Mouse (Mus musculus) left cerebral cortex, adult 8-10 months (tissue): ENCODE measurements at regions not wholly inside any gene's neighbourhood (a gene's known extent, or its start where the extent isn't known, plus 50 kb on each side); places are given as distances from the start of the nearest gene placed in this dataset.
"Not testable (repeated sequence)": the region's sequence is repeated elsewhere in the genome, so short reads cannot be mapped to it uniquely, and the experiment has no call there.

Experiments used
- DNase-seq, 2 experiments: peaks; one replicate each; pipeline ENCODE4 v3.0.0; 2022; ENCODE audit warnings: low spot score in 2 of 2

DNA sequence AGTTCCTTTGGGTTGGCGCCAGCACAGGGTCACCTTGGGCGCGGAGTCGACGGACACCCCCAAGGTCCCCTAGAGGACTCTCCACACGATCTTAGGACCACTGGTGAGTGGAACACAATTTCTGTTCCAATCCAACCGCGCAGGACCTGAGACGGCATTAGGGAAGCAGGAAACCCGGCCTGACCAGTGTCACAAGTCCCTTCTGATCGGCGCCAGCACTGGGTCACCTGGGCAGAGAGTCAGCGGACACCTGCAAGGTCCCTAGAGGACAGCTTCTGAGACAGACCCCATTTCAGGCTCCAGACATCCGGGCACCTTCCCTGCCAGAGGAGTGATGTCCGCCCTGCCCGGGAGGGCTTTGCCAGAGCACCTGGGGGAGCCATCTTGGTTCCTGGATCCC, 74.2 kb upstream of the Cdh13 start:
- not testable (repeated sequence) for DNase-seq

GRCm38 (mm10) chr8:118190866-118191265, 92.7 kb upstream of the Cdh13 start:
- DNase-seq: peak in 1 of 2 experiments; percentile 14

DNA sequence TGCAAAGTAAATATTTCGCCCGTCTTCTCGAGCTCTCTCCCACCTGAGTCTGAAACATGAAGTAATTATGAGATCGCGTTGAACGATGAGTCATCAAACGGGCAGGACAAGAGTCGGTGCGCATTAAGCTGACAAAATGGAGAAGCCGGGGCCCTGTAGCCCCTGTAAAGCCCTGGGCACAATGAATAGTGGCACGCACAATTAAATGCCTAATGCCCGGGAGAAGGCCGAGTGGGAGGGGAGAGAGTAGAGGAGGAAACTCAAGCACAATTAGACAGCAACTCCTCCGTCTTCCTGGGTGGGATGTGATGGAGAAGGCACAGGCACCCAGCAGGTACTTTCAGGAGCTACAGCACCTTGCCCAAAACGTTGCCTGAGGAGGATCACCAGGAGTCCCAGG, 94.3 kb upstream of the Cdh13 start:
- no peak for DNase-seq

DNA sequence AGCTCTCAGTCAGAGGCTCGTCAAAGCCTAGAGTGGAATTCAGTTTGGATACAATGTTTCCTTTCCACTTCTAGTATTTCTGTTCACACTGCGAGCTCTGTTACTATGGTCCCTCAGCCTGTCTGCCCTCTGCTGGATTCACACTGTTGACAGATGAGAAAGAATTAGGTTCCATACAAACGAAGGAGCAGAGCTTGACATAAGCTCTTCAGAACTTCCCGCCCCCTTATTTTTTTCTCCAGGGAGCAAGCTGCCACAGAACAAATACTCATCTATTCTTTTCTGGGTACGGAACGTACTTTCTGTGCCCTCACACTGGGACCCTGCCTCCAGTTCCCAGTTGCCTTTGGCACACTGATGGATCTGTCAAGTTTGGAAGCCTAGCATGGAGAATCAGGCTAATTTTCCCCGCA, 114.5 kb upstream of the Cdh13 start:
- no peak for DNase-seq

DNA sequence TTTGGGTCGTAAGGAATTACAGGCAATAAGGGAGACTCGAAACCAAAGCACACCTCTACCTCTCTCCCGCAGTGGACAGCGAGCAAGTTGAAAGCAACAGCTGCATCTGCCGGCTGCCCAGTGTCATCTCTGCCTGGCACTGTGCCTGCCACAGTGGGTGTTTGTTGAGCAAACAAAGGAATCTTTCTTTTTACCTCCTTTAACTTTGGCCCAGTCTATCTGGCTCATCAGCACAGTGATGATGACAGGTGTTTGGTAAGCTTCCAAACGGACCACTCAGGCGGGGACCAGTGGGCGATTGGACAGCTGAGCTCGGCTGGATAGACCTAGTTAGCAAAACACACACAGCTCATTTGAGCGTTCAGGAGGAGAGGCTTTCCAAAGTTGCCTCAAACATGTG, 121.4 kb upstream of the Cdh13 start:
- peak in 1 of 2 experiments; percentile 53 for DNase-seq

DNA sequence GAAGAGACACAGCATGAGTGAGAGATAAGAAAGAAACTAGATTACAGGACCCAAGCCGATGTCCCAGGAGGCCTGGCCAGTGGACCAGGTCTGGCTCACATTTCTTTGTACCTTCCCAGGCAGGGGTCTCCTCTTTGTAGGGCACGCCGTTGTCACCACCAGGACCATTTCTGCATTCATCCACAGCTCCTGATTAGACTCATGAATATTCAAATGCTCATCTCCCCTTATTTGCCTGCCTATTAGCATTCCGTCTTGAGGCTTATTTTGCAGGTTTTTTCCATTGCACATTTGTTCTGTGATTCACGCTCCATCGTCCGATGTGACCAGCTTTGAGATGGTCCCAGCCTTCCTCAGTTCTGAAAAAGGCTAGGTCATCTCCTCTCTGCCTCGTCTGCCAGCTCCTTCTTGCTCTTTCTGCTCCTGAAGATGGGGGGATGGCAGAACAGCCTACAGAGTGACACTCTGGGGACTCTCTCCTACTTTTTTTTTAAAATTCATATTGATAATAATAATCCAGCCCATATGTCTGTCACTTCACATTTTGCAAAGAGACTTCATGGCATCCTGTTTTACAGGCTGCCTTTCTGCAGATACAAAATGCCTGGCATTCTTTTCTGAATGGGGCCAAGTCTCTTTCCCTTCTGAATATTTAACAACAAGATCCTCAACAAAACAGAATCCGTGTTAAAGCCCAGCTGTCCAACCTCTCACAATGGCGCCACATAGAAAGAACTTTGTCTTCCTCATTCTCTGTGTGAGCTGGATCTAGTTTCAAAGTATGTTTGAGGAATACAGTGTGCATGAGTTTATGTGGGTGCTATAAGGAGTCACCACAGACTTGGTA, 136.0 kb upstream of the Cdh13 start:
- DNase-seq: no peak

DNA sequence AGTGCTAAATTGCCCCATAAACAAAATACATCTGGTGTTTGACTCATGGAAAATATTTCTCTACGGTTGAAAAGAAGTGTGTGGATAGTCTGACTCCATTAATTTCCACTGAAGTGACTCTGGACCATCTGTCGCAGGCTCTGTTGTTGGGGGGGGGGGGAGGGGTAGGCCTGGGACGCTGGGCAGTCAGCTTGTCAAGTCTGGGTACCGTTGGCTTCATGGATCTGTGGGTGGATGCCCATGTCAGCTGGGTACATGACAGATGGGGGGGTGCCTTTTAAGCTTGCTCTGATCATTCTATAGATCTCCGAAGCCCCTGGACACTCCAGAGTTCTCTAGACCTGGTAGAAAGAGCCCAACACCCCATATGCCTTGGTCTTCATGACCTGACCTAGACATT, 139.0 kb upstream of the Cdh13 start:
- DNase-seq: no peak

- DNase-seq: no peak
These were observed 141.2 kb upstream of the Cdh13 start for GRCm38 (mm10) chr8:118142311-118142710.

GRCm38 (mm10) chr8:118139928-118140327, 143.6 kb upstream of the Cdh13 start:
- no peak for DNase-seq

DNA sequence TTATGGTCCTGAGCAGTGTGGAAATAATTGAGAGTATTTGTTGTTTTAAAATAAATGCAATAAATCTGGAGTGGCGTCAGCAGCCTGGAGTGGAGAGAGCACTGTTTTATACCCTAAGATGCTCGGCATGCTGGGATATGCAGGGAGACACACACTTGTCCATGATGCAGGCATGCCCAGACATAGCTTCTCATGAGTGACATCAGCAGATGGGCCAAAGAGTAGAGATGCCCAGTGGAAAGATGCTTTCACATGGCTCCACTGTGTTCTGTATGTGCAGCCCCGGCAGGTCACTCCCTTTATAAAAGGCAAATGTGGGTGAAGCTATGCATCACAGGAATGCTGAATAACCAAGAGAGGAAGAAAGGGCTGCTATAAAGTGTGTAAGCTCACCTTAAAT, 145.7 kb upstream of the Cdh13 start:
- no peak for DNase-seq

GRCm38 (mm10) chr8:118124993-118125392, 158.5 kb upstream of the Cdh13 start:
- no peak for DNase-seq

DNA sequence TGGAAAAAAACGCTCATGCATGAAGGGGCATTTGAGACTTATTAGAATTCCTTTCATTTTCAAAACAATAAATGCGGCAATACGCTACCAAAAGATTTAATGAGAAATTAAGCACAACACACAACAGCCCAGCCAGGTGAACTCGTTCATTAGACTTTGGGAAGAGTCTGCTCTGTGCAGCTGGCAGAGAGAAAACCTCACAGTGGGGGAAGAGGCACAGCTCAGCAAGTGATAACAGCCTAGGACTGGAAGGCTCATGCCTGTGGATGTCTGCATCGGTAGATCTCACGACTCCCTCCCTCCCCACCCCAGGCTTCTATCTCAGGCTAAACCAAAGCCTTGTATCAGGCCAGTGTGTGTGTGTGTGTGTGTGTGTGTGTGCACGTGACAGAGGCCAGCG, 169.3 kb upstream of the Cdh13 start:
- DNase-seq: no peak

GRCm38 (mm10) chr8:118104464-118105050, 179.0 kb upstream of the Cdh13 start:
- DNase-seq: no peak

DNA sequence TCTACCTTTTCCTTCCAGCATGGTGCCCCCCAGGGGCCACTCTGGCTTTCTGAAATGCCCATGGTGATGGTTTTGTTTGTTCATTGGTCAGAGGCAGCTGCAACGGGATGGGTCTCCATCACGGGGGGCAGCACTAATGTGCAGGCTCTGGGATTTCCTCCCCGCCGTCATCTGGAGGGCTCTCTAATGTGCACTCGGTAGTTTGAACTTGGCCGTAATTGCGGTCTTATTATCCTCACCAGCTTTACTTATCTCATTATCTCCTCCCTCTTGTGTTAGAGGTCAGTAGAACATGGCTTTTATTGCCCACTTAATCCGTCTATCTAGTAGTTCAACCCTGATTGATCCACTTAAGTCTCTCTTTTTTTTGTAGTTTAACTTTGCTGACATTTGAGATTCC, 182.2 kb upstream of the Cdh13 start:
- no peak for DNase-seq

DNA sequence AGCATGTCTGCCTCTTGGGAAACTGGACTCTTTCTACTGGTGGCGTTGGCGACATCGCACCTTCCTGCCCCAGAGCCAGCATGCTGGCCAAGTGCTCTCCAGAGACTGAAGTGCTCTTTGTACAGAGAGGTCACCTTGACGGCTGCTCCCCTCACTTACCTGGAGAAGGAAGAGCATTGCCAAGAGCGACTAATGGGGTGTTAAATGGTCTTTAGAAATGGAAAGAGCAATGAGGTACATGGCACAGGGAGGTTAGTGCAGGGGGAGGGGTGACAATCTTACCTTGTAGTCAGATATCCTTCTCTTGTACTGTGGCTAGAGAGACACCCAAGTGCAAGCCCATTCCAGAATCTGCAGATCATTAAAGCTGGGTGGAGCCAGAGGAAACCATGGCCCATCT, 220.8 kb upstream of the Cdh13 start:
- DNase-seq: no peak

- no peak for DNase-seq
These were observed 226.8 kb upstream of the Cdh13 start for GRCm38 (mm10) chr8:118056781-118057180.

GRCm38 (mm10) chr8:118055536-118055935, 228.0 kb upstream of the Cdh13 start:
- DNase-seq: no peak

GRCm38 (mm10) chr8:118050386-118050785, 233.1 kb upstream of the Cdh13 start:
- no peak for DNase-seq

- DNase-seq: no peak
These were observed 240.6 kb upstream of the Mphosph6 start for GRCm38 (mm10) chr8:118042253-118042860.

DNA sequence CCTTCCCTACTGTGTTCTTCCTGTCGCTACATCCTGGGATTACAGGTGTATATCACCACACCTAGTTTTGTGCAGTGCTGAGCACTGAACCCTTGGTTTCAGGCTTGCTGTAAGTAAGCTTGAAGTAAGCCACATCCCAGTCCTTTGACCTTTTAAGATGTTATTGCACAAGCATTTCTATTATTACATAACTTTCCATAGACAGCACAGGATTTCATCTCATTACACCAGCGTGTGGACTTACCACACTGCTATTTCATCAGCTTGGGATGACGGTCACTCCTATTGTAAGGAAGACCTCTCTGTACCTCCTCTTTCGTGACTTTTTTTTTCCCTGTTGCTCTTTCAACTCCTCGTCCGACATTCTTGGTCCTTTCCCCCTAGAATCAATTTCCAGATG, 239.5 kb upstream of the Mphosph6 start:
- no peak for DNase-seq

- no peak for DNase-seq
These were observed 236.1 kb upstream of the Mphosph6 start for GRCm38 (mm10) chr8:118037801-118038200.

GRCm38 (mm10) chr8:118034051-118034450, 232.3 kb upstream of the Mphosph6 start:
- DNase-seq: no peak

DNA sequence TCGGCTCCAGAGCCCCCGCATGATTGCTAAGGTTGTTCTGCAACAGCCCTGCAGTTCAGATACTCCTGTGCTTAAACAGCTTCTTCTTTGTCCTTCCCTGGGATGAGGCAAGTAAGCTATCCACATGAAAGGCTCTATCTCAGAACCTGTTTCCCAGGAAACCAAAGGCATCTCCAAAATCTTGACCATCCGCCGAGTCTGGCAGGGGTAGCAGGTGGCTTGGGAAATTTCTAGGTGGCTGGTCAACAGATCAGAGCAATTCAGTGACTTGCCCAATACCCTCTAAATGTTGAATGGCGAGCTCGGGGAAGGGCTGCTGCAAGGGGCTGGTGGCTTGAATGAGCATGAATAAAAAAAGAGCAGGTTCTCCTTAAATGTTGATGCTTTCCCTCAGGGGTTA, 229.7 kb upstream of the Mphosph6 start:
- no peak for DNase-seq
